22 mouse cellular contexts compared by ENCODE assay signal in genomic region chr1:188320204-188320603, GRCm38 (mm10). TPM values are rescaled to one million over a fixed set of nuclear protein-coding genes. Genes with fewer than 3 reads are reported as not detected.
"Had no signal": no experiment of that assay in that cellular context is flagged by ENCODE, and none has a peak within 500 bp of the region (broad histone marks: within the 10 kb centered on the region; RNA-seq: fewer than 3 reads in every experiment).

No protein-coding gene starts in this region.

- H3K27ac ChIP-seq: midbrain, embryonic 10.5 days; midbrain, embryonic 12.5 days; neural tube, embryonic 13.5 days; neural tube, embryonic 15.5 days had no signal

- H3K36me3 ChIP-seq: midbrain, embryonic 10.5 days; midbrain, embryonic 12.5 days; neural tube, embryonic 13.5 days; neural tube, embryonic 15.5 days had no signal

- H3K4me1 ChIP-seq: midbrain, embryonic 10.5 days; midbrain, embryonic 12.5 days; neural tube, embryonic 13.5 days; neural tube, embryonic 15.5 days had no signal

- ATAC-seq: midbrain, embryonic 16.5 days had no signal

- H3K4me2 ChIP-seq: lung, embryonic 14.5 days; midbrain, embryonic 12.5 days; neural tube, embryonic 13.5 days; neural tube, embryonic 15.5 days had no signal

- DNase-seq: lung, embryonic 14.5 days; lung, postnatal 10 days; lung, postnatal 4 days; midbrain, embryonic 14.5 days; retina, postnatal 1 day; right cerebral cortex, adult 18-20 months; right cerebral cortex, postnatal 25 days; right cerebral cortex, postnatal 4 days; spleen, adult 18-20 months; thymus, adult 18-20 months; thymus, postnatal 14 days; thymus, postnatal 36 days had no signal

- H3K9me3 ChIP-seq: midbrain, embryonic 10.5 days; midbrain, embryonic 12.5 days; neural tube, embryonic 13.5 days; neural tube, embryonic 15.5 days had no signal

- H3K9ac ChIP-seq: lung, embryonic 14.5 days; midbrain, embryonic 12.5 days; neural tube, embryonic 13.5 days; neural tube, embryonic 15.5 days had no signal

- H3K4me3 ChIP-seq: midbrain, embryonic 10.5 days; midbrain, embryonic 12.5 days; myocyte; neural tube, embryonic 13.5 days; neural tube, embryonic 15.5 days had no signal

- H3K27me3 ChIP-seq: midbrain, embryonic 12.5 days; neural tube, embryonic 13.5 days; neural tube, embryonic 15.5 days had no signal

RNA-seq across cellular contexts. Expression of gene Ush2a, which starts 58.4 kb away (rescaled TPM):
- polyA plus RNA-seq: lung, embryonic 14.5 days; myocyte; small intestine, adult 2 months; stomach, embryonic 14.5 days; stomach, embryonic 16.5 days; thymus, postnatal 0 days had no signal
